Mouse (Mus musculus) midbrain, embryonic 13.5 days (tissue): ENCODE measurements around the gene Gm10392. TPM values are rescaled to one million over a fixed set of nuclear protein-coding genes. Genes with fewer than 3 reads are reported as not detected.

Source experiments
- ATAC-seq: fragments of 200-750 bp; cut with Nextera tagmentation; 2 replicates; pipeline ENCODE4 v1.8.0; 2017; ENCODE audit warnings: mild to moderate bottlenecking, moderate TSS enrichment, moderate library complexity
- H3K27ac ChIP-seq: fragments of 300-500 bp; sonication (generic); 2 replicates; pipeline ENCODE4 v1.5.1; 2015; ENCODE audit warnings: inconsistent platforms, mild to moderate bottlenecking, moderate library complexity
- H3K27me3 ChIP-seq: fragments of 300-500 bp; sonication (generic); 2 replicates; pipeline ENCODE4 v1.6.1; 2015; ENCODE audit warnings: mild to moderate bottlenecking, inconsistent platforms
- H3K36me3 ChIP-seq: fragments of 300-500 bp; sonication (generic); 2 replicates; pipeline ENCODE4 v1.6.1; 2015; ENCODE audit warnings: mild to moderate bottlenecking, inconsistent platforms
- H3K4me1 ChIP-seq: fragments of 300-500 bp; sonication (generic); replicated peaks from 2 replicates; pipeline ENCODE4 v1.6.1; 2015; ENCODE audit warnings: inconsistent platforms
- H3K4me2 ChIP-seq: fragments of 300-500 bp; sonication (generic); replicated peaks from 2 replicates; pipeline ENCODE4 v1.6.1; 2015; ENCODE audit warnings: moderate library complexity, mild to moderate bottlenecking, inconsistent platforms
- H3K4me3 ChIP-seq: fragments of 300-500 bp; sonication (generic); replicated peaks from 2 replicates; pipeline ENCODE4 v1.5.1; 2015; ENCODE audit warnings: mild to moderate bottlenecking, inconsistent platforms
- H3K9ac ChIP-seq: fragments of 300-500 bp; sonication (generic); replicated peaks from 2 replicates; pipeline ENCODE4 v1.6.1; 2015; ENCODE audit warnings: mild to moderate bottlenecking, inconsistent platforms
- H3K9me3 ChIP-seq: fragments of 300-500 bp; sonication (generic); 2 replicates; pipeline ENCODE4 v1.6.1; 2016; ENCODE audit warnings: mild to moderate bottlenecking, inconsistent platforms
- WGBS: fragments of 180-500 bp; shearing (Covaris S2); methylation state at CpG from one replicate; pipeline ENCODE4 v1.1.7; 2015; 5-methylcytosine and 5-hydroxymethylcytosine counted together
- polyA plus RNA-seq: library from polyadenylated mRNA; unstranded; fragments of >200 nt; fragmentation: Nextera tagmentation; extraction: Ambion mirVana; gene quantifications from 2 replicates; pipeline ENCODE4 v1.2.1, GENCODE M21; 2015

Gm10392 gene
- polyA plus RNA-seq, 1 experiment from 2014 or later: 0.12 TPM

DNA sequence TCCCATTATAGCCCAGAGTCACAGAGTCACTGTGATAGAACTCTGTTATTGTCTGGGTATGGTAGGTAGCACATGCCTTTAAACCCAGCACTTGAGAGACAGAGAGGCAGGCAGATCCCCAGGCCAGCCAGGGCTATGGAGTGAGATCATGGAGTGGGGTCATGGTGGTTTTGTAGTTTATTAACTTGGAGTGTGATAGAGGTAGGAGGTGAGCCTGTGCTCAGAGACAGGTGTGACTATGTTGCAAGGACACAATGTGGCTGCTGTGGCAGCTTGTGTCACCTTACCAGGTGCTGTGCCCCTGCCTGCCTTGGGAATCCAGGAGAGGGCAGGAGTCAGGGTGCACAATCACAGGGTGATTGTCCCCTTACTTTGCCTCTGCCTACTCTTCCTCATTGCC, 23.5 kb downstream of the Gm10392 start:
- no peak for ATAC-seq
- Histone ChIP-seq H3K27me3 (no peaks in the 10 kb centered on the region), H3K27ac (no peak overlapping the region), H3K9me3 (no peaks in the 10 kb centered on the region), H3K4me1 (peaks cover 79% of the 10 kb centered on the region), H3K4me2 (peak overlapping the region; percentile 98), H3K36me3 (peaks cover 21% of the 10 kb centered on the region), H3K9ac (peak overlapping the region; percentile 97; the same call in 1 of the 2 replicates), H3K4me3 (peak overlapping the region; percentile 97; the same call in 1 of the 2 replicates)

DNA sequence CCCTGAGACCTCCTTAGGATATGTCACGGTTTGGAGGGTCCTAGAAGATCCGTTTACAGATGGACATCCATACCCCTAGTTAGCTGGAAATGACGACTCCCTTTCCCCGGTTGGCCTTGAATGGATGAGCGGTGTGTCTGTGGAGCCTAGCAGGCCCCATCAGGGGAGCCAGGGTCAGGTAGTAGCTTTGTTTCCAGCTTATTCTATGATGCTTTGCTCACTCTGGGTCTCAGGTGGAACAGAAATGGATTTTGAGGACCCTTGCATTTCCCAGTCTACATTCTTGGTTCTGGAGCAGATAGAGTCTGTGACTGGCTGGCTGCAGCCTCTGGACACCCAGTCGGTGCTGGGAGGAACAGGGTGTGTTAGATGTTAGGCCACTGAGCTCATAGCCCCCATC, 24.2 kb downstream of the Gm10392 start:
- H3K27ac ChIP-seq: 0 out of 2 replicates have a peak overlapping the region, but pooled peaks have one; percentile 89
- peaks cover 78% of the 10 kb centered on the region for H3K4me1 ChIP-seq
- peaks cover 14% of the 10 kb centered on the region for H3K36me3 ChIP-seq
- H3K9me3 ChIP-seq: no peaks in the 10 kb centered on the region
- H3K4me3 ChIP-seq: peak overlapping the region; percentile 97
- H3K4me2 ChIP-seq: peak overlapping the region; percentile 98
- peak overlapping the region; percentile 97 for H3K9ac ChIP-seq
- ATAC-seq: no peak
- 70% methylated on average over 6 of the region's 6 CpGs for WGBS
- no peaks in the 10 kb centered on the region for H3K27me3 ChIP-seq

DNA sequence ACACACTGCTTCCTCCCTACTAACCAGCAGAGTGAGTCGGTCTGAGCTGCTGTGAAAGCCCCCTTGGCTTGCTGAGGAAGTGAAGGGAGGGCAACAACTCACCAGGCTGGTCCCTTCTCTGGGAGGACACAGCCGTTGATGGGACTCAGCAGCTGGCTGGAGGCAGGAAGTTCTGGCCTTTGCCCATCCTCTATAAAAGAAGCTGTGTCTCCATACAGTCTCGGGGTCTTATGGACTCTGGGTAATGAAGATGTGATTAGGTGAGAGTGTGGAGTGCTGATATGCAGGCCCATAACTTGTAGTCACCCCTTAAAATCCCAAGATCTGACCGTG, 24.7 kb downstream of the Gm10392 start:
- H3K9me3 ChIP-seq: no peaks in the 10 kb centered on the region
- H3K4me3 ChIP-seq: peak overlapping the region; percentile 97
- H3K36me3 ChIP-seq: peaks cover 9% of the 10 kb centered on the region
- peak overlapping the region; percentile 98 for H3K4me2 ChIP-seq
- WGBS: 34% methylated on average over 4 of the region's 4 CpGs
- H3K4me1 ChIP-seq: peaks cover 78% of the 10 kb centered on the region
- no peaks in the 10 kb centered on the region for H3K27me3 ChIP-seq
- peak overlapping the region; percentile 89 for H3K27ac ChIP-seq
- peak overlapping the region; percentile 97 for H3K9ac ChIP-seq
- ATAC-seq: no peak

DNA sequence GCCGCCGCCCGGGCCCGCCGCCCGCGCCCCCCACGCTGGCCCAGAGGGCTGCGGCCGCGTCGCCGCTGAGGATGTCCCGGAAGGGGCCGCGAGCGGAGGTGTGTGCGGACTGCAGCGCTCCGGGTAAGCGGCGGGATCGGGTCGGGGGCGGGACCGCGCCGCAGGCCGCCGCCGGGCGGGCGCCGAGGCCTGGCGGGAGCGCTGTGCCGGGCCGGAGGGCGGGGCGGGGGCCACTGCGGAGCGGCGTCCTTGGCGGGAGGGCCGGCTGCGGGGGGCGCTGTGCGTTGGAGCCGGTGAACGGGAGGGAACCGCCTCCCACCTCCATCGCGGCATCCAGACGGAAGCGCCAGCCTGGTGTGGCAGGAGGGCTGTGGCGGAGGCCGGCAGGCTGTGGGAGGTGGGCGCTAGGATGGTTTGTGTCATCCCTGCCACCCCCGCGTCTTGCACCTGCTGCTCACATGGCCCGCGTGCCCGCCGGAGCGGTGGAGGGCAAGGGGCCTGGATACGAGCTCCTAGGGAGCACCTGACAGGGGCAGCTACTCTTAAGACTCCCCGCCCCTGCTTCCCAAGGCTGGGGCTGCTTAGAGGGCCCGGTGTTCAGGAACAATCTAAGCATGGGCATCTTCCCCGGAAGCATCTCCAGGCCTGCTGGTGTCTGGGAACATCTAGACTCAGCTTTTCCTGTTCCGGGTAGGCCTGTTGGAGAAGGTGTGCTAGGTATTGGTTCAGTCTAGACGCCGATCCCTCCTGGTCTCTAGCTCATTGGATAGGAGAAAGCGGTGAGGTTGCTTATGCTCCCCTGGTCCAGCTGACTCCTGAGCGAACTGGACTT, 25.3 kb downstream of the Gm10392 start, which contains the start of gene Git1:
Git1 (plus strand) TSS at position 51 of the 832 bp plus-strand sequence.
- WGBS: under 1% methylated on average over 55 of the region's 74 CpGs
- H3K4me1 ChIP-seq: peaks cover 76% of the 10 kb centered on the region

DNA sequence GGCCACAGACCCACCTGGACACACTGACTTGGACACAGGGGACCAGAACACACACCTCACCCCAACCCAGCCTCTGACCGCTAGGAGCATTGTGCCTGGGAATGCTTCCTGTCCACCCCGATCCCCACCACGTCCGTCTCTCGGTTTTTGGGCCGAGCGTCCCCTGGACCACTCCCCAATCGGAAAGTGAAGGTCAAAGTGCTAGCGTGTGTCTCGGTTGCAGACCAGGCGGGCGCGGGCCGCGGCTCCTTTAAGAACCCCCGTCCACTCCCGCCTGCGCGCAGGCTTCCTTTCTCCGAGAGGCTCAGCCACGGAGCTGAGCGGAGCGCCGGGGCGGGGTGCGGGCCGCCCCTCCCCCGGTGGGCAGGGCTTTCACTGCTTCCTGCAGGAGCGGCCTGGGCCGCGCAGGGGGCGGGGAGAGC, 26.1 kb downstream of the Gm10392 start:
- WGBS: 1% methylated on average over 28 of the region's 32 CpGs
- peak overlapping the region; percentile 97 for H3K4me3 ChIP-seq
- peak; percentile 73 for ATAC-seq
- H3K36me3 ChIP-seq: 0 out of 2 replicates have a peak, but pooled peaks cover 3% of the 10 kb centered on the region
- peaks cover 76% of the 10 kb centered on the region for H3K4me1 ChIP-seq
- peak overlapping the region; percentile 89 for H3K27ac ChIP-seq
- no peaks in the 10 kb centered on the region for H3K9me3 ChIP-seq
- H3K9ac ChIP-seq: peak overlapping the region; percentile 97
- H3K4me2 ChIP-seq: peak overlapping the region; percentile 98
- no peaks in the 10 kb centered on the region for H3K27me3 ChIP-seq

More for the DNA sequence above, 25.3 kb downstream of the Gm10392 start, which contains the start of gene Git1:
- ATAC-seq: no peak
- peaks cover 3% of the 10 kb centered on the region; the same call in 1 of the 2 replicates for H3K36me3 ChIP-seq
- peak within 1 kb of the TSS; percentile 98 for H3K4me2 ChIP-seq
- peak within 1 kb of the TSS; percentile 97 for H3K4me3 ChIP-seq
- H3K27me3 ChIP-seq: no peaks in the 10 kb centered on the region
- H3K9ac ChIP-seq: peak within 1 kb of the TSS; percentile 97
- peak within 1 kb of the TSS; percentile 89 for H3K27ac ChIP-seq
- H3K9me3 ChIP-seq: no peaks in the 10 kb centered on the region

DNA sequence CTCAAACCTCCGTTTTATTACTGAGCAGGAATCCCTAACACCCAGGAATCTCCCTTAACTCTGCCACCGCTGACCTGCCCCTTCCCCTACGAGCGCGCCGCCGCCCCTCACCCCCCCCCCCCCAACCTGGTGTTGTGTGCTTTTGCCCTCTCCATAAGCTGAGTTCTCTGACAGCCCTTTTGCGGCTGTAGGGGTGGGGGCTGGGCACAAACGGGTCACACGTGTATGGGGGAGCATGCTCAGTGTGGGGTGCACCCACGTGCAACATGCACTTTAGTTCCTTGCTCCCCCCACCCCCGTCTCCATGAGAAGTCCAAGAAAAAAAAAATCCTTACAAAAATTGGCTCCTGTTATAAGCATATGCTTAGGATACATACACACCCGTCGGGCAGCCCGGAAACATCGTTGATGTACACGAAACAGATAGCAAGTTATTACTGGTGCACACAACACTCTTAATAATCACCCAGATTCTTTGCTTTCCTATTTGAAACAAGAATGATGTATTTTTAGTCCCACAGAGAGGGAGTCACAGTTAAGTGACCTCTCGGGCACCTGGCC, 26.6 kb downstream of the Gm10392 start:
- Histone ChIP-seq H3K27me3 (no peaks in the 10 kb centered on the region), H3K9me3 (no peaks in the 10 kb centered on the region), H3K9ac (peak overlapping the region; percentile 97), H3K4me1 (peaks cover 76% of the 10 kb centered on the region), H3K4me3 (peak overlapping the region; percentile 97), H3K27ac (peak overlapping the region; percentile 89), H3K36me3 (0 out of 2 replicates have a peak, but pooled peaks cover 3% of the 10 kb centered on the region), H3K4me2 (peak overlapping the region; percentile 98)
- ATAC-seq: no peak
- WGBS: 0% methylated on average over 16 of the region's 18 CpGs

DNA sequence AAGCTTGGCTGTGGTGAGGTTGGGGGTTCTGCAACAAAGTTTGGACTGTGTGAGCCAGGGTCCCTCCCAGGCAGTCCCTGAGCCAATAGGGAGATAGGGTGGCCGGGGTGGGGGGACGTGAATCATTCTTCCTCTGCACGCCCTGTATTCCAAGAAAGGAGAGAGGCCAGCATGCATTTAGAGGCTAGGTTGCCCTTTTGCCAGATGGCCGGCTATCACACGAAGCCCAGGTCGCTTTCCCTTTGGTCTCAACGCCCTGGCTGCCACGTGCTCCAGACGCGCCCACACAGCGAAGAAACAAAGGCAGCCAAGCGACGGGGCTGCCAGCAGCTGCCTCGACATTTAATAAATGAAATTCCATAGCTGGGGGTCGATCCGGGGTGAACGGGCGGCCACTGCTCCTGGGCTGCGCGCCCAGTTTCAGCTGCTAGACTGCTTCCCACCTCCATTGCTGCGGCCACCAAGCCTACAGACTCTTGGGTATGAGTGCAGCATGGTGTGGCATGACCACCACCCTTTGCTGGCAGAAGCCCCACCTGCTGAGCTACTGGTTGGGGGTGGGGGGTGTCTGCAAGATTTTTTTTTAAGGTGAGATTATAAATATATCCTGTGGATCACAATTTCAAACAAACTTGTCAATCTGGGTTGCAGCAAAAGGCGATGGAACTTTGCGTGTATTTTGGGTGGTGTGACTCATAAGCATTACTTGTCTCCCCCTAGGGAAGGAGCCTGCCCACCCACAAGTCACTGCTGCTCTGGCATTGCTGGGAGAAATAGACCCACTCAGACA, 27.3 kb downstream of the Gm10392 start:
- no peaks in the 10 kb centered on the region for H3K36me3 ChIP-seq
- H3K9ac ChIP-seq: peak overlapping the region; percentile 97
- peak; percentile 50 for ATAC-seq
- H3K27ac ChIP-seq: peak overlapping the region; percentile 89
- H3K27me3 ChIP-seq: no peaks in the 10 kb centered on the region
- under 1% methylated on average over 23 of the region's 23 CpGs for WGBS
- peak overlapping the region; percentile 98 for H3K4me2 ChIP-seq
- peak overlapping the region; percentile 97 for H3K4me3 ChIP-seq
- no peaks in the 10 kb centered on the region for H3K9me3 ChIP-seq
- peaks cover 77% of the 10 kb centered on the region for H3K4me1 ChIP-seq

DNA sequence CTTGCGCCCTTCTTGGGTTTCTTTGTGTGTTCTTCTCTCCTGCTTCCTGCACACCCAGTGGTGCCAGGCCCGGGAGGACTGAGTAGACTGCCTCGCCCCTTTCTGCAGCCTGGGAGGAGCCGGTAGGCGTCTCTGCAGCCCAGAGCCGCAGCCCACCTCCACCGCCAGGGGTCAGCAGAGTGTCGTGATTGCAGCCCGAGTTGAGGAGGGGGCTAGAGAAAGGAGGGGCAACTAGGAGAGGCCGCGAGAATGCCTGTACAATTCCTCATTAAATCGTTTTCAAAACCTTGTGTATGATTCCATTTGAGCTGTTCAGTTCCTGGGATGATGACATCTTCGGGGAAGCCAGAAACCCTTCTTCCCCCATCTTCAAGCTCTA, 27.9 kb downstream of the Gm10392 start:
- Histone ChIP-seq H3K4me1 (peaks cover 79% of the 10 kb centered on the region), H3K4me2 (peak overlapping the region; percentile 98), H3K27ac (peak overlapping the region; percentile 89), H3K27me3 (no peaks in the 10 kb centered on the region), H3K9me3 (no peaks in the 10 kb centered on the region), H3K36me3 (no peaks in the 10 kb centered on the region), H3K9ac (peak overlapping the region; percentile 97; the same call in 1 of the 2 replicates), H3K4me3 (peak overlapping the region; percentile 97)
- peak; percentile 71 for ATAC-seq
- under 1% methylated on average over 13 of the region's 13 CpGs for WGBS

DNA sequence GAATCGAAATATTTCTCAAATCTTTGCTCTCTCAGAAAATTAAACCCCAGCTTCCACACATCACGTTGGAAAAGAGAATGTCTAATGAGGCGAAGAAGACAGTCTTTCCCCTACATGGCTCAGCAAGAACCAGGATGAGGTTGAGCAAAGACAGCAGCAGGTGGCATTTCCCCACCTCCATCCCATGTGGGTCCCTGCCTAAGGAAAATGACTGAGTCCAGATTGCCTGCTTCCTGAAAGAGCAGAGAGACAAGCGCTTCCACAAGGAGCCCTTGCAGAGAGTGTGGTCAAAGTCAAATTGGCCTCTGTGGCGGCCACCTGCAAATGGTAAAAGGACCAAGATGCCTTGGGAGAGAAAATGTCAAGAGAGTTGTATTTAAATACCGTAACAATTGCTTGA, 28.5 kb downstream of the Gm10392 start:
- no peaks in the 10 kb centered on the region for H3K9me3 ChIP-seq
- H3K27ac ChIP-seq: peak overlapping the region; percentile 93
- WGBS: 74% methylated on average over 6 of the region's 6 CpGs
- ATAC-seq: no peak
- no peaks in the 10 kb centered on the region for H3K36me3 ChIP-seq
- peak overlapping the region; percentile 97 for H3K4me3 ChIP-seq
- no peaks in the 10 kb centered on the region for H3K27me3 ChIP-seq
- peaks cover 79% of the 10 kb centered on the region for H3K4me1 ChIP-seq
- peak overlapping the region; percentile 98 for H3K9ac ChIP-seq
- H3K4me2 ChIP-seq: peak overlapping the region; percentile 98

DNA sequence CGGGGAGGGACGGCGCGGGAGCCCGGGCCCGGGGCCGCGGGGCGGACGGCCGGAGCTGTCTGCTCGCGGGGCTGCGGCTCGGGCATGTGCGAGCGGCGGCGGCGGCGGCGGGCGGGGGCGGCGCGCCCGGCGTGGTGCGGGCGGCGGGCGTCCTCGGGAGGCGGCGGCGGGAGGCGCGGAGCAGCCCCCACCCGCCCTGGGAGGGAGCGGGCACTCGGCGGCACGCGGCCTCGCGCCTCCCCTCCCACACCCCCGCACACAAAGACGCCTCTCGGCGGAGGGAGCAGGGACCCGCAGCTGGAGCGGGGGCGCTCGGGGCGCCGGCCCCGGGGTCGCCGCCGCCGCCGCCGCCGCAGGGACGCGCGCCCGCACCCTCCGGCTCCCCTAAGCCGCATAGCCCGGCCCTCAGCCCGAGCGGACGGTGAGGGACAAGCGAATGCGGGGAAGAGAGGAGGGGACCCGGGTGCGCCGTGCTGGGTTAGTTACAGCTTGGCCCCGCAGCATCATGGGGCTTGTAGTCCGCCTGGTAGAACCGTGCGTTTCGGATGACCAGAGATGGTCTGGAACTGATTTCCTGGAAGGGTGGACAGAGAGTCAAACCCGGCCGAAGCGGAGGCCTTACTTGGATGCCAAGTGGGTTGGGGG, 29.3 kb downstream of the Gm10392 start, which contains the start of gene Ankrd13b:
Ankrd13b (minus strand) TSS at position 88 of the 645 bp plus-strand sequence.
- Histone ChIP-seq H3K27ac (peak within 1 kb of the TSS; percentile 93), H3K27me3 (no peaks in the 10 kb centered on the region), H3K36me3 (no peaks in the 10 kb centered on the region), H3K4me3 (peak within 1 kb of the TSS; percentile 97), H3K4me2 (peak within 1 kb of the TSS; percentile 98), H3K4me1 (peaks cover 78% of the 10 kb centered on the region), H3K9me3 (no peaks in the 10 kb centered on the region), H3K9ac (peak within 1 kb of the TSS; percentile 98)
- WGBS: under 1% methylated on average over 58 of the region's 87 CpGs
- peak; percentile 68 for ATAC-seq
